Mouse (Mus musculus): ENCODE data around the gene Cntnap2. TPM values are rescaled to one million over a fixed set of nuclear protein-coding genes. Genes with fewer than 3 reads are reported as not detected.

The Cntnap2 gene
- total RNA-seq, 2 experiments from 2014 or later: 100 to 104 TPM

DNA sequence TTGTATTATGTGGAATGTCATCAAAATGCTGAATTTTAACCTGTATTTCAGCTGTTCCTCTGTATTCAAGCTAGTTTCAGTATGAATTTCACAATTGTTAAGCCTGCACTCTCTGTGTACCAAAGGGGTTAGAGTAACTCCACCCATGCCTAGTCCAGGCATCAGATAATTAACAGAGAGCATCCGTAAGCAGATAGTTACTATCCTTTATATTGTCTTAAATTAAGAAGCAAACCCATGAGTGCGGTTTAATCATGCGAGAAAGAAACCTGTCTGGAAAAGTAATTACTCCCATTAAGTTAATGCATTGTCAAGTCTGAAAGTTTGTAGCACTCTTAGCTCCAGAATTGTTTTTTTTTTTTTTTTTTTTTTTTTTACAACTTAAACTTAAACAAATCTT, 258.3 kb downstream of the Cntnap2 start:
- intact Hi-C loops (cut with DNase I): no loop called here
- DNase-seq: no peak

DNA sequence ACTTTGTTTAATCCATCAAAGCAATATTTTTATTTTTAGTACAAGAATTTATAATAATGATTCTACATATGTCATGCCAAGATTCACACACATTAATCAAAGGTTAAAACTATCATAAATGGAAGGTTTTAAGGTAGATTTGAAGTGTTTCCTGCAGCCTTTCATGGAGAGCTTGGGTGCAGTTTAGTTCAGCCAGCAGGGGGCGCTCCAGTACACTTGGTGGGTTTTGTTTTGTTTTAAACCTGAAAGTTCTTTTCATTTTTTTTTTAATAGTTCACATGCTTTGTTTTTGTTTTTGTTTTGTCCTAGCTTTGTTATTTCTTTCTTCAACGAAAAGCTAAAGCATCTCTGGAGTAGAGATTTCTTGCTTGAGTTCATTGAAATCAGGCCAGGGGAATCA, 264.3 kb downstream of the Cntnap2 start:
- intact Hi-C loops (cut with DNase I): loop anchor here (10.0 kb wide), 1 partner anchor 1641 kb away; no protein-coding TSS in a partner anchor
- DNase-seq: peak; percentile 63

DNA sequence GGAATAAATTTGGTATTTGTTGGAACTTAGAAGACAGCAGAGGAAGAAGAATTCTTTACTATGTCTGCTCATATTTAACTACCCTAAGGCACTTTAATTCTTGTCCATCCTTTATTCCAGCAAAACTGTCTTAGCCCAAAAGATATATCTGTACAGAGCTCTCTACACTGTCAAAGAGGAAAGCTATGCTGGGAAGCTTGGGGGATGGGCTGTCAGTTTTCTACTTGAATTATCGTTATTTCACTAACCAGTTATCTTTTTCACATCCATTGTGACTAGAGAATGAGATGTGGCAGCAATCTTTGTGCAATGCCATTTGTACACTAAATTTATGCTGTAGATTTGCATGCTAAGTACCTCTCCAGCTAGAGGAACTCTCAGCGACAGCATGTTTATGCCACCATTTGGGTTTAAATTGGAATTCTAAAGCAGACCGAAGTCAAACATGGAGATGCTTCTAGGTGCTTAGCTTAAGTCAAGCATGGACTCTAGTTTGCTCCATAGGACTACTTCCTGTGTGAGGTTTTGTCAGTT, 268.9 kb downstream of the Cntnap2 start:
- intact Hi-C loops (cut with DNase I): loop anchor here (10.0 kb wide), 1 partner anchor 1637 kb away; no protein-coding TSS in a partner anchor

DNA sequence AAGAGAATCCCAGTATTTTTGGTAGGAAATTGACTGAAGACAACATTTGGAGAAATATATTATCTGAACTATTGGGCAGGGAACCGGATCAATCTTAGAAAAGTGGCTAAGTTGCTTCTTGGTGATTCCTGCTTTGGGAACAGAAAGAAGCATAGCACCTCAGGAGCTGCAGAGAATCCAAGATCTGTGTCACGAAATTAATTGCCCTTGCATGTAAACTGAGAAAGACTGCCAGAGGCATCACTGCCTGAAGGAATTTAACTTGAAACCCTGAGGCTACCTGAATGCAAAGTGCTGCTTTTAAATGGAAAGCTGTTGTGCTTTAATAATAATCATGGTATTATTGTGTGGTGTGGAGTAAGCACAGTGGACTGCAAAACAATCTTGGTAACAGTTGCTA, 286.2 kb downstream of the Cntnap2 start:
- intact Hi-C loops (cut with DNase I): no loop called here

More for the DNA sequence above, 268.9 kb downstream of the Cntnap2 start:
- no peak for DNase-seq

DNA sequence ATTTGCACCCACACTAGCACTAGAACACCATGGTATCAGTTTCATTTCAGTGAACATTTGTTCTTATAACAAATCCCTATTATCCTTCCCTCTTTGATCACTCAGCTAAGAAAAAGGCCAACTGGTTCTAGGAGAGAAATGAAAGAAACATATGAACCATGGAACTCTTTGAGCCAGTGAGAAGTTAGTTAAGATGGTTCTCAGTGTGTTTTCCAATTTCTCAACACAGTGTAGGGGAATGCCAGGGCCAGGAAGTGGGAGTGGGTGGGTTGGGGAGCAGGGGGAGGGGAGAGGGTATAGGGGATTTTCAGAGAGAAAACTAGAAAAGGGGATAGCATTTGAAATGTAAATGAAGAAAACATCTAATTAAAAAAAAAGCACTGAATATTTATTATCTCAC, 286.8 kb downstream of the Cntnap2 start:
- no peak for DNase-seq
- intact Hi-C loops (cut with DNase I): no loop called here

More for the DNA sequence above, 286.2 kb downstream of the Cntnap2 start:
- DNase-seq: no peak

DNA sequence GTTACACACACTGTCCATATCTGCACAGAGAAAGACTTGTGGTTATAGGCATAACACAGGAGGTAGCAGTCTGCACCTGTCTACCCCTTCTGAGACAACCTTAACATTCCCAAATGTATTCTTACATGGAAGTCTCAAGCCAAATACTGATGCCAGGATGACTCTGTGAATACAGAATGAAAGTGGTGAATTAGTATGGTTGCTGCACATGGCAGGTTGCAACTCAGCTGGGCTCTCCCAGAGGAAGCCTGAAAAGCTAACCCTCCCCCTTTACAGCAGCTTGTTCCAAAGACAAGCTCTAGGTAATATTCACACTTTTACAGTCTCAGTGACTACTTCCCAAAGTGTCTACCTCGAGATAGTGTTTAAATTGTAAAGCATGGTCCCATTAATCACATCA, 307.3 kb downstream of the Cntnap2 start:
- DNase-seq: peak; percentile 42
- intact Hi-C loops (cut with DNase I): no loop called here

DNA sequence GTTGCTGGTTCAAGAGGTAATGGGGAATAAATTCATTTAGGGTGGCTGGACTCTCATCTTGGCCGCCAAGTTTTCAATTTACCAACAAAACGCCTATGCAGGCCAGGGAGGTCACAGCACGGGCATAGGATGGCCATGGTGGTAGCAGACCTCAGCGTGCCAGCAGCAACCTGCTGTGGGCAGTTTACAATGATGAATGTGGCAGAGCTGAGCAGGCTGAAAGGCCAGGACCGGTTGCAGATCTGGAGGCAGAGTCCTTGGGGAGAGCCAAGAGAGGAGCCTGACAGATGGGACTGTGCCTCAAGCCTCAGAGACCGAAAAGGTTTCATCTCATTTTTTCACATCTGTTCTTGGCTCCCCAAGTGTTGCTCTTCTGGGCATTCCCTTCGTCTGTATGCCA, 322.0 kb downstream of the Cntnap2 start:
- intact Hi-C loops (cut with DNase I): no loop called here
- DNase-seq: peak; percentile 49

DNA sequence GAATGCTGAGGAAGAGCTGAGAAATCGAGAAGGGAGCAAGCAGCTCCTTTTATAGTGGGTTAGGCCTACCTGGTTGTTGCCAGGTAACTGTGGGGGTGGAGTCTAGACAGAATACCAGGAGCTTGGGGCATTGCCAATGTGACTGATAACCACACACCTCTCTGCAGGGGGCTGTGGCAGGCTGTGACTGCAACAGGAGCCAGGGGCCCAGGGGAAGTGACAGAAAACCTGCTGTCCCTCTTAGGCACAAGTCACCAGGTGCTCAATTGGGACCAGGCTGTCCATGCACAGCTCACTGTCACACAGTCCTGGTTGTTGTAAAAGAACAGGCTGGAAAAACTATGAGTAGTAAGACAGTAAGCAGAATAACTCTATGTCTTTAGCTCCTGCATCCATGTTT, 329.9 kb downstream of the Cntnap2 start:
- no peak for DNase-seq
- intact Hi-C loops (cut with DNase I): no loop called here

DNA sequence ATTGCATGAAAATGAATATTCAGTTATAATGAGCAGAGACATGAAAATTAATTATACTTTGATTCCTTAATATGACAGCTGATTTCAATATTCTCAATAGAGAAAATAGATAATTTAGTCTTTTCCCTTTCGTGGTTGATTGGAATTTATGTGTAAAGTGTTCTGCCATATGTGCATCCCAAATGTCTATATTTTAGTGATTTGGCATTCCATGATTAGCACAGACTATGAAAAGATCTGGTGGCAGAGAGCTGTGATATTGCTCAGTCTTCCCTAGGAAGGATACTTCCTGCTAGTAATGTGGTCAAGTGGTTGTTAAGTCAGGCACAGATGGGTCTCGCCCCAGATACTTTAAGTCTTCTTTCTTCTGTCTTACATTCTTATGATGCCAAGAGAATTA, 354.5 kb downstream of the Cntnap2 start:
- intact Hi-C loops (cut with DNase I): no loop called here
- no peak for DNase-seq

DNA sequence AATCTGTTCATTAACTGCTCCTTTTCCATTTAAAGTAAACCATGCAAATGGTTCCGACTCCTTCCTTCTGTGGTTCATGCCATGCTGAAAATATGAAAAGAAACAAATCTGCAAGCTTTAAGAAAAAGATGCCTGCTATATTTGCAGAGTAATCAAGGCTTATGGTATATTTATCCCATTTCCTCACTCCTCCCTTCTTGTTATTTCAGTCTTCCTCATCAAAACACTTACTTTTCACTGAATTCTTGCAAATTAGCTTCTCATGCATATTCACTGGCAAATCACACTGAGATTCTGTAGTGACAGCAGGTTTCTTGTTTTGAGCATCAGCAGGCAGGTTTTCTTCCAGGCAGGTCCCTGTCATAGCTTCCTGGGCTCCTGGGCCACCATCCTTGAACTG, 396.3 kb downstream of the Cntnap2 start:
- DNase-seq: no peak
- intact Hi-C loops (cut with DNase I): no loop called here

DNA sequence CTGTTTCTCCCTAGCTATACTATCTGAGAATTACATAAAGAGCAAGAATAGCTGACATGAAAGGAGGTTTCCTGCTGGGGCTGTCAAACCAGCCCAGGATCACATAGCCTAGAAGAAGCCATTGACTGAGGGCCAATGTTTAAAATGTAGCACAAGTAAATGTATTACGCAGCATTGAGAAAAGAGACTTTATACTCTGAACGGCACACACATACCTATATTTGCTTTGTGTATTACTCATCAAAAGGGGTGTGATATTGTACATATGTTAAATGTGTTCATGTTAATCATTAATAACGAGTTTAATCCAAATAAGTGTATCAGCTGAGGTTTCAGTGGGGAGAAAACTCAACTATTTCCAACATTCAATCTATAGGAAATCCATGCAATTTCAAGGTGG, 459.1 kb downstream of the Cntnap2 start:
- no peak for DNase-seq
- intact Hi-C loops (cut with DNase I): no loop called here

DNA sequence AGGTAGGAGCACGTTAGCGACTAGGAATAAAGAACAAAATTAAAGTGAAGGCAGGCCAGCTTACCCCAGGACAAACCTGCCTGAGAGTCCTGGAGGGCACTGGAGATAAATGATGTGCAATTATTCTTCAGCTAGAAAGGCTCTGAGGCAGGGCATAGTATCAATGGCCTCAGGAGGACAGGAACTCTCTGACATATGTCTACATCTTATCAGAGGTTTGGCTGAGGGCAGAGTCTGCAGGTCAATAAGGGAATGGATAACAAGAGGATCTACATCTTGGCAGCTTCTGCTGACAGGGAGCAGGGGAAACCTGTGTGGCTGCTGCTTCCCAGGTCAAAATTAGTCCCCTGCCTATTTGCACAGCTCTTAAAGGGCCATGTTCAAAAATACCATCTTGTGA, 477.8 kb downstream of the Cntnap2 start:
- DNase-seq: no peak
- intact Hi-C loops (cut with DNase I): no loop called here

DNA sequence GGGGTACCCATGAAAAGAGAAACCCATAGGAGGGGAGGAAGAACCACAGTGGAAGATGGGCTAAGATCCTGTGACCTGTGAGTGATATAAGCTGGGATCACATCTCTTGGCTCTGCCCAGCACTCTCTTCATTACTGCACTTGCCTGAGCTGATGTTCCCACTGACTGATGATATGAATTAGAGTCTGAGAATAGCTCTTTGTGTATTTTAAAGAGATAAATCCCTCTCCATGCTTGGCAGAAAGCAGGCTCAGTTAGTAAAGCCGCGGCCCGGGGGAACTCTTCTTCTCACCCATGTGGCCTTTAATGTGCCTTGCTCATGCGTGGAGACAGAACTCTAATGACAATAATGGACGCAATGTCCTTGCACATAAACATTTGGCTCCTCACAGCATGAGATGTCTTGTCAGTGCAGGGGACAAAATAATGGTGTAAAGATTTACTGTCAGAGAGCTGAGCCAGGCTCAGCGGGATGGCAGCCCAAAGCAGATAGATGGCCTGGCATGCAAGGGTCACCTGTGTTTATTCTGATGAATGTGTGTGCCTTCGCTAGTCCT, 485.2 kb downstream of the Cntnap2 start:
- DNase-seq: peak; percentile 17
- intact Hi-C loops (cut with DNase I): no loop called here

DNA sequence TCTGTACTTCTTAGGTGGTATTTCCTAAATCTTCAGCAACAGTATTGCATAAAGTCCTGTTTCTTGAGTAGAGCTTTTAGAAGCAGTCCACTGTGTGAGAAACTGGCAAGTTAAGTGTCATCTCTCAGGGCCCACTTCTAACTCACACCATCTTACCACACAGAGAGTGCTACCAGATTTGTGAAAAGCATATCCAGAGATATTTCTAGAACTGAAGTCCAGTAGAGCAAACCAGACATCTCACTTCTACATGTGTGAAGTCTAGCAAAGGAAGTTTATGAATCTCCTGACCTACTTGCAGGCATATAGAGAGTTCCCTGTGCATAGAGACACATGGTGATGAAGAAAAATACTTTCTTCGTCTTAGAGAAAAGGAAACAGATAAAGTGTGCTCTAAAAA, 500.6 kb downstream of the Cntnap2 start:
- intact Hi-C loops (cut with DNase I): no loop called here
- DNase-seq: no peak

DNA sequence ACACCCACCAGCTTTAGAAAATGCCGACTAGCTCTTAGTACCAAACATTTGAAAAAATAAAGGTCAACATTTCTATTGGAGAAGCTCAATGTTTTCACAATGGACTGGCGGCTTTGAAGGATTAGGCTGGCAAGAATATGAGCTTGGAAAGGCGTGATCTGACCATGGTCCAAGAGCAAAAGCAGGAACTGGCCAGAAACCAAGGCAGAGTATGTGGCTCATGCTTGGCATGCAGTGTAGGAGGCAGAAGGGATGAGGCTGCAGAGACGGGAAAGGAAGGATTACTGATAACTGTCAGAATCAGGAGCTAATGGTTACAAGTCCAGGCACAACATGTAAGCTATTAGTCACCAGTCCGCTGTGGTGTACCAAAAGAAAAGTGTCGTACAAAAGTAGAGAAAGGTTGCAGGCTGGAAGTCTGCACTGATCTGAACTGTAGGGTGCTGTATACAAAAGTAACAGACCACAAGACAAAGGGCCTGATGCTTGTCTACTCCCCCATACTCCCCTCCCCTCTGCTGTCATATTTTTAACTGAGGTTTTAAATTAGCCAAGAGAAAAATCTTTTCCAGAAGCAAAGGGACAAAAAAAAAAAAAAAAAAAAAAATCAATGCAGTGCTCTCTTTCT, 525.4 kb downstream of the Cntnap2 start:
- intact Hi-C loops (cut with DNase I): no loop called here

DNA sequence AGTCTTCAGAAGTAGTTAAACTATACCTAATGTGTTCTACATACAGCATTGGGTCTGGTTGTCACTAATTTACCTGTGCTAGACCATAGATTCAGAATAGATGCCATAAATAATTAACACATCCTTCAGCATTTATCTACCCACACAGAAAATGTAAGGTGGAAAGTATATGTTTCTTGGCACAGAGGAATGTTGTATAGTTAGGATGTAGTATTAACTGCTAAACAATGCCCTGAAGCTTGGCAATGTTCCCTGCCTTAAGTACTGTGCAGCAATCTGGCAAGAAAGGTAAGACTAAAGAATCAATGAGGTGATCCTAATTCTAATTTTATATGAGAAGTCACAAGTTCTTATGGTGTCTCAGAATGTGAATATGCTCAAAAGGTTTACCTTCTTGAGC, 529.9 kb downstream of the Cntnap2 start:
- no peak for DNase-seq
- intact Hi-C loops (cut with DNase I): no loop called here

More for the DNA sequence above, 525.4 kb downstream of the Cntnap2 start:
- peak; percentile 60 for DNase-seq

DNA sequence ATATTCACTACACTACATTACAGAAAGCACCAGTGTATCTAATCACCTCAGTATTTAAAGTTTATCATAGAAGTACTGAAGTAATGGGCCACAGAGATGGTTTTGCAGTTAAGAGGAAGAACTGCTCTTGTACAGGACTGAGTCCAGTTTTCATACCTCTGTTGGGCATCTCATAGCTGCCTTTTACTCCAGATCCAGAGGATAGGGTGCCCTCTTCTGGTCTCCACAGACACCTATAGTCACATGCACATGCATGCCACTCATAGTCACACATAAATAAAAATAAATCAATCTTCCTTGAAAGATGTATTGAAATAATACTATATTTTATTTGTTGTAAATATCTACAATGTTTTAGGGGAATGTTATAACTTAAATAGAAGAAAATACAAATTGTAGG, 587.9 kb downstream of the Cntnap2 start:
- intact Hi-C loops (cut with DNase I): no loop called here
- peak; percentile 2 for DNase-seq

DNA sequence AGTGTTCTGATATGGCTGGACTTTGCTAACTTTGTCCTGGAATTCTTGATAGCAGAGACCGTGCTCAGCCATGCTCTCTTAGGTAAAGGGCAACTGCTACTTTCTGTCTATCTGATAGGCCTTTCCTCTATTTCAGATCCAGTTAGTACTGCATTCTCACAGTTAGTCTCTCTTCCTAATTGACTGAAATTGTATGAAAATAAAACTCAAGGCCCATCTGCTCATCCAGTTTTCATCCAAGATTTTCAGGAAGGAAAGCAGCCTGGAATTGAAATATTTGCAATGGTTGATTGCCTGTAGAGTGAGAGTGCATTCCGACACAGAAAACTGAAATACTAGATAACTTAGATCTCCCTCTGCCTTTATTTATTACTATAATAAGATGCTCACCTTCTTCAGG, 589.3 kb downstream of the Cntnap2 start:
- no peak for DNase-seq
- intact Hi-C loops (cut with DNase I): no loop called here

DNA sequence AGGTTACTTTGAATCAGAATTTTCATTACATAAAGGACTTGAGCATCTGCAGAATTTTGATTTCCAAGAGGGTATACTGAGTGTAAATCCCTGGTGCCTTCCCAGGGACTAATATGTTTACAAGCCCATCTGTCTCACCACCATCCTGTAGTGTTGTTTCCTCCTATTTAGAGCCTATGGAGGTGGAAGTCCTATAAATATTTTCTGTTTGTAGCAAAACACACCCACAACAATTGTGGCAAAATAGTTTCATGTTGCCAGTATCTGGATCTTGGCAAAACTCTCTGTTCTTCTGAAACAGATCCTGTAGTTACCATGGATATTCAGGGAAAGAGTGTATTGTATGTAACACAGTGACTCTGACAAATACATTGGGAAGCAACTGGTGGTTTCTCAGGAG, 641.1 kb downstream of the Cntnap2 start:
- intact Hi-C loops (cut with DNase I): no loop called here

DNA sequence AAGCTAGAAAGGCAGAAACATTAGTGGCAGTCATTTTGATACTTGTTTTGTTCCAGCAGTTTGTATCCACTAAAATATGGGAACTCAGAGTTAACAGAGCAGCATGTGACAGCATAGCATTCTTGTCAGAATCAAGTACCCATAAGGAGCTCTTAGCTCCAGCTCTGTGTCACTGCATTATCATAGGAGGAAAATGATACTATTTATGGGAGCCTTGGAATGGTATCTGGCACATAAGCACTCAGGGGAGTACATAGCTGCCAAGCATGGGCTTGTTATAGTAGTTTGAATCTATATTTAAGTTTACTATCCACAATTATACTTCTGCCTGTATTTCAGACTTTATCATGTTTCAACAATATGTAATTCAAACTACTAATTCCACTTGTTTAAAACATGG, 732.5 kb downstream of the Cntnap2 start:
- intact Hi-C loops (cut with DNase I): no loop called here
- no peak for DNase-seq

More for the DNA sequence above, 641.1 kb downstream of the Cntnap2 start:
- no peak for DNase-seq

DNA sequence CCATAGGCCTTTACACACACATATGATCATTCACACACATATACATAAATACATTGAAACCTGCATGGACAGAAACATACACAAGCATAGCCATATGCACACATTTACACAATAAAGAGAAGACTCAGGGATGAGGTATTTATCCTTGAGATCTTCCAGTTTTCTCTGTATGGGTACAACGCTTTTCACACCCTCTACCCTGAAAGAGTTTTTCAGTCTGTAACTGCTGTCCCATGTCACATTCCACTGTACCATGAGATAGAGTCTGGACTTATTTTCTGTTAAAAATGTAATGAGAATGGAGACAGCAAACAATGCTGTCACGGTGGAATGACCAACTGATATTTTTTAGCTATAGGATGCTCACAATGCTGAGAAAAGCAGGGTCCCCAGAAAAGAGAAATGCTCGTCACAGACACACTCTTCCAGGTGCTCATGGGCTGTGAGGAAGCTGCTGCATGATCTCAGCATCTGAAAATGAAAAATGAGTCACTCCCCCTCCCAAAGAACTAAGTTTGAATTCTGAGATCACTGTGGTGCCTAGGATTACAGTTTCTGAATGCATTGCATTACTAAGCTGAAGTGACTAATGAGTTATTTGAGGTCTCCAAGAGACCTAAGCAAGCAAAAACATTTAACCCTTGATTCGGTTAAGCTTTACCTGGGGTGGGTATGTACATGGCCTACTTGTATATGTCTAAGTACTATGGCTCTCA, 782.6 kb downstream of the Cntnap2 start:
- DNase-seq: no peak
- intact Hi-C loops (cut with DNase I): no loop called here

DNA sequence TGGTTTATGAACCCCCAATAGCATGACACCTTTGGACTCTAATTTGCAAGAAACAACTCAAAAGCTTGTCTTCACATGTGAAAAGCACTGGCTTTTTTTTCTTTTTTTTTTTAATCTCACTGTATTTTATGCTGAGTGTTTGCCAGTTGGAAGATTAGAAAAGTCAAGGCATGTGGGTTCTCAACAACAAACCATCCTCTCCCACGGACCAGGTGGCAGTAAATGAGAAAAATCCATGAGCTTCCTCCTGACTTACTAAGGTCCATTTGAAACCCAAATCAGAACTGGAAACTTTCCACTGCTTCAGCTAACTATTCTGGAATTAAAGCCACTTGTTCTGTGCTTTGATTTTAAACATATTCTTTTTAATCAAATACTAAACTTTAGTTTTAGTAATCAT, 784.6 kb downstream of the Cntnap2 start:
- intact Hi-C loops (cut with DNase I): no loop called here
- DNase-seq: no peak
